ENCODE assay signal across 11 mouse cellular contexts in the genomic region with DNA sequence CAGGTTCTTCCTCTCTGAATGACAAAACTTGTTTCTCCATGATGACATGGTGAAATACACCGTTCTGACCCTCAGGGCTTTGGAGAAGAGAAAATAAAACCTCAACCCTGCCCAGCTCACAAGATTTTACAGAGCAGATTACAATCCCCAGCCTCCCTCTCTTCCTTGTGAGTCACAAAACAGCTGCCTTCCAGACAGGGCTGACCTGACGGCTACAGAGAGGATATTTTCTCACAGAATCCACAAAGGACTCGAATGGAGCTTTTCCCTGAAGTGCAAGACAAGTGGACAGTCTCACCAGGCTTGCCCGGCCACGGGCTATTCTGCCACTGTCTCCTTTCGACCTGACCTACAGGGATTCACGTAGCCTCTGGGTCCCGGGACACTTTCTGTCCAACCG.
DNase-seq lines count a peak whose midpoint lies in the region; ATAC-seq and TF ChIP-seq lines count a peak whose summit lies in the region.
"Had no signal": no experiment of that assay in that cellular context is flagged by ENCODE, and none has a peak within 500 bp of the region (broad histone marks: within the 10 kb centered on the region; RNA-seq: fewer than 3 reads in every experiment).

No protein-coding gene starts in this region.

- DNase-seq in liver, embryonic 11.5 days (ENCODE audit: low spot score), result no peak
- DNase-seq in adipocyte (ENCODE audit: low spot score), result peak; percentile 16
- DNase-seq in urinary bladder, postnatal 25 days (ENCODE audit: low spot score), result no peak
- DNase-seq in gastrocnemius, adult 18-20 months (ENCODE audit: low spot score), result no peak
- DNase-seq: right cerebral cortex, adult 18-20 months; thymus, postnatal 36 days had no signal

- no peaks in the 10 kb centered on the region for H3K4me1 ChIP-seq in liver, embryonic 16.5 days (ENCODE audit: control insufficient read depth, low read depth, low read length)
- peaks cover 4% of the 10 kb centered on the region; the same call in 1 of the 2 replicates for H3K4me1 ChIP-seq in liver, embryonic 11.5 days (replicated peaks; ENCODE audit: control insufficient read depth, insufficient read depth, low read length)
- H3K4me1 ChIP-seq in forebrain, embryonic 15.5 days, result peaks cover 29% of the 10 kb centered on the region

- no peak for ATAC-seq in liver, embryonic 16.5 days (ENCODE audit: low read depth)
- no peak for ATAC-seq in liver, embryonic 11.5 days (replicated peaks; ENCODE audit: low FRiP score)
- no peak for ATAC-seq in forebrain, embryonic 15.5 days (replicated peaks)

- H3K9ac ChIP-seq in liver, embryonic 16.5 days (ENCODE audit: low read depth, low read length), result no peak overlapping the region
- no peak overlapping the region for H3K9ac ChIP-seq in liver, embryonic 11.5 days (ENCODE audit: low read depth, low read length)
- H3K9ac ChIP-seq in forebrain, embryonic 15.5 days (replicated peaks), result no peak overlapping the region
- H3K9ac ChIP-seq: embryonic facial prominence, embryonic 15.5 days; heart, embryonic 12.5 days had no signal

- H3K27me3 ChIP-seq in liver, embryonic 16.5 days (ENCODE audit: control insufficient read depth, insufficient read depth, low read depth, low read length), result no peaks in the 10 kb centered on the region
- H3K27me3 ChIP-seq in liver, embryonic 11.5 days (replicated peaks; ENCODE audit: control insufficient read depth, insufficient read depth, low read length), result no peaks in the 10 kb centered on the region
- no peaks in the 10 kb centered on the region for H3K27me3 ChIP-seq in forebrain, embryonic 15.5 days
- H3K27me3 ChIP-seq in myocyte (ENCODE audit: control insufficient read depth, insufficient read depth, insufficient read length), result no peaks in the 10 kb centered on the region
- H3K27me3 ChIP-seq: embryonic facial prominence, embryonic 15.5 days; heart, embryonic 12.5 days had no signal

- no peaks in the 10 kb centered on the region for H3K36me3 ChIP-seq in liver, embryonic 16.5 days (ENCODE audit: control insufficient read depth, insufficient read depth)
- H3K36me3 ChIP-seq in liver, embryonic 11.5 days (ENCODE audit: control insufficient read depth, insufficient read depth, low read length), result no peaks in the 10 kb centered on the region
- no peaks in the 10 kb centered on the region for H3K36me3 ChIP-seq in forebrain, embryonic 15.5 days
- no peaks in the 10 kb centered on the region for H3K36me3 ChIP-seq in myocyte (ENCODE audit: control insufficient read depth, insufficient read depth)
- H3K36me3 ChIP-seq: embryonic facial prominence, embryonic 15.5 days; heart, embryonic 12.5 days had no signal

- H3K27ac ChIP-seq in liver, embryonic 16.5 days (ENCODE audit: low read length), result no peak overlapping the region
- no peak overlapping the region for H3K27ac ChIP-seq in liver, embryonic 11.5 days (ENCODE audit: low read depth, low read length)
- 0 out of 2 replicates have a peak overlapping the region, but pooled peaks have one; percentile 11 for H3K27ac ChIP-seq in forebrain, embryonic 15.5 days (replicated peaks)
- H3K27ac ChIP-seq: embryonic facial prominence, embryonic 15.5 days had no signal

- no peaks in the 10 kb centered on the region for H3K9me3 ChIP-seq in liver, embryonic 16.5 days (replicated peaks; ENCODE audit: control insufficient read depth, low read length)
- no peaks in the 10 kb centered on the region for H3K9me3 ChIP-seq in liver, embryonic 11.5 days (ENCODE audit: control insufficient read depth, low read length)
- no peaks in the 10 kb centered on the region for H3K9me3 ChIP-seq in forebrain, embryonic 15.5 days
- H3K9me3 ChIP-seq: embryonic facial prominence, embryonic 15.5 days; heart, embryonic 12.5 days had no signal

- TF ChIP-seq POLR2A in myocyte (IDR thresholded peaks at IDR 0.05; ENCODE audit: insufficient read length, low read depth), result no peak

- no peak overlapping the region for H3K4me3 ChIP-seq in liver, embryonic 16.5 days (ENCODE audit: low read depth, low read length)
- H3K4me3 ChIP-seq in liver, embryonic 11.5 days (ENCODE audit: low read depth, low read length), result no peak overlapping the region
- no peak overlapping the region for H3K4me3 ChIP-seq in forebrain, embryonic 15.5 days
- no peak overlapping the region for H3K4me3 ChIP-seq in myocyte
- H3K4me3 ChIP-seq: embryonic facial prominence, embryonic 15.5 days; heart, embryonic 12.5 days had no signal

- peak overlapping the region; percentile 40 for H3K4me2 ChIP-seq in liver, embryonic 16.5 days (ENCODE audit: low read depth, low read length)
- H3K4me2 ChIP-seq in liver, embryonic 11.5 days, result no peak overlapping the region
- no peak overlapping the region for H3K4me2 ChIP-seq in forebrain, embryonic 15.5 days (replicated peaks)
- peak overlapping the region; percentile 66 for H3K4me2 ChIP-seq in myocyte (ENCODE audit: low read depth)

- WGBS in liver, embryonic 16.5 days (ENCODE audit: insufficient replicate concordance), result 52% methylated on average over 9 of the region's 9 CpGs
- 60% methylated on average over 9 of the region's 9 CpGs for WGBS in liver, embryonic 11.5 days
- 33% methylated on average over 9 of the region's 9 CpGs for WGBS in forebrain, embryonic 15.5 days

- H3K79me2 ChIP-seq in myocyte (ENCODE audit: control insufficient read depth, insufficient read depth), result no peaks in the 10 kb centered on the region

- H3ac ChIP-seq in myocyte (ENCODE audit: control insufficient read depth, insufficient read length), result no peak overlapping the region

TF ChIP-seq in myocyte, 11 proteins besides CTCF, POLR2A, EP300 and RAD21:
- TF ChIP-seq TCF12 (IDR thresholded peaks at IDR 0.05; ENCODE audit: insufficient read depth, poor library complexity, severe bottlenecking) (peak; percentile 41), MYOD1 (IDR thresholded peaks at IDR 0.05; ENCODE audit: control insufficient read depth in 1 of 3, insufficient read length in 2 of 3, low read depth in 2 of 3) (peak in 2 of 3 experiments; percentile 56 to 69), MYOG (IDR thresholded peaks at IDR 0.05; ENCODE audit: control insufficient read depth in 1 of 3, insufficient read depth in 1 of 3, insufficient read length in 2 of 3, low read depth in 2 of 3) (peak in 1 of 3 experiments; percentile 35), REST (IDR thresholded peaks at IDR 0.05; ENCODE audit: insufficient read depth, insufficient read length) (no peak), E2F4 (IDR thresholded peaks at IDR 0.05; ENCODE audit: insufficient read depth) (no peak), USF1 (IDR thresholded peaks at IDR 0.05; ENCODE audit: low read depth) (no peak)

Comparison
In these comparisons a context has a peak if more than half of its experiments do, and no peak if none do; other contexts are left out.
1. H3K4me2 ChIP-seq: peak in liver, embryonic 16.5 days (single experiment) and myocyte (single experiment); none in liver, embryonic 11.5 days (single experiment) and forebrain, embryonic 15.5 days (single experiment).